Mouse (Mus musculus) hindbrain, embryonic 15.5 days (tissue): ENCODE data around the gene Ebf1. TPM values are rescaled to one million over a fixed set of nuclear protein-coding genes. Genes with fewer than 3 reads are reported as not detected.

Experiments used
- ATAC-seq: fragments of 200-750 bp; cut with Nextera tagmentation; 2 replicates; pipeline ENCODE4 v1.8.0; 2017; ENCODE audit warnings: low read depth, moderate number of reproducible peaks, moderate TSS enrichment; ENCODE audit not compliant: low FRiP score
- H3K27ac ChIP-seq: fragments of 300-500 bp; sonication (generic); replicated peaks from 2 replicates; pipeline ENCODE4 v1.5.1; 2015; ENCODE audit warnings: mild to moderate bottlenecking, inconsistent platforms
- H3K27me3 ChIP-seq: fragments of 300-500 bp; sonication (generic); 2 replicates; pipeline ENCODE4 v1.6.1; 2015; ENCODE audit warnings: control low read depth, inconsistent platforms
- H3K36me3 ChIP-seq: fragments of 300-500 bp; sonication (generic); 2 replicates; pipeline ENCODE4 v1.6.1; 2015; ENCODE audit warnings: control low read depth, inconsistent platforms
- H3K4me1 ChIP-seq: fragments of 300-500 bp; sonication (generic); replicated peaks from 2 replicates; pipeline ENCODE4 v1.6.1; 2015; ENCODE audit warnings: control low read depth, inconsistent platforms
- H3K4me2 ChIP-seq: fragments of 300-500 bp; sonication (generic); 2 replicates; pipeline ENCODE4 v1.6.1; 2015; ENCODE audit warnings: moderate library complexity, mild to moderate bottlenecking, inconsistent platforms
- H3K4me3 ChIP-seq: fragments of 300-500 bp; sonication (generic); 2 replicates; pipeline ENCODE4 v1.5.1; 2015; ENCODE audit warnings: mild to moderate bottlenecking, inconsistent platforms
- H3K9ac ChIP-seq: fragments of 300-500 bp; sonication (generic); 2 replicates; pipeline ENCODE4 v1.6.1; 2015; ENCODE audit warnings: inconsistent platforms
- H3K9me3 ChIP-seq: fragments of 300-500 bp; sonication (generic); 2 replicates; pipeline ENCODE4 v1.6.1; 2016; ENCODE audit warnings: control low read depth, inconsistent platforms
- WGBS: fragments of 180-500 bp; shearing (Covaris S2); methylation state at CpG from one replicate; pipeline ENCODE4 v1.1.7; 2015; 5-methylcytosine and 5-hydroxymethylcytosine counted together
- polyA plus RNA-seq: library from polyadenylated mRNA; unstranded; fragments of >200 nt; fragmentation: Nextera tagmentation; extraction: Ambion mirVana; gene quantifications from 2 replicates; pipeline ENCODE4 v1.2.1, GENCODE M21; 2015

Gene Ebf1
- polyA plus RNA-seq, 1 experiment from 2014 or later: 139 TPM

DNA sequence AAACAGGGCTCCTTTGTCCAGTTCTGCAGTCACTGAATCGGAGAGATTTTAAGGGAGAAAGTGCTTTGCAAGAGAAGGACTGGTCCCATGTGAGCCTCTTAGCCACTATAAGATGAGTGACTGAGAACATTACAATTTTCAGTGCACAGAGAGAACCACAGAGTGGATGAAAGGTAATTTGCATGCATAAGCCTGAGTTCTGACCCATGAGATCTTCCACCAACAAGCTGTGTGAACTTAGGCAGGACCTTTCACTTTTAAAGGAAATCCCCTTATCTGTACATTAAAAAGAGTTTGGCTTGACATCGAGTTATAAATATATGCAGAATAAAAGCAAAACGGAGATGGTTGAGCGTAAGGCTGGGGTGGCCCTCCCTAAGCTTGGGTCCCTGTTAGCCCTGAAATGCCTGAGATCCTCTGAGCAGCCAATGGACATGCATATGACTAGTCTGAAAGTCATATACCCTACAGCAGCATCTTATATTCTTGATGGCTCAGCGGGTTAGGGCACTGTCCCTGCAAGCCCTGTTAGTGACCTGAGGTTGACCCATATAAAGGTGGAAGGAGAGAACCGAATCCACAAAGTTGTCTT lies 92.8 kb downstream of the Ebf1 start:
- Histone ChIP-seq H3K9me3 (no peaks in the 10 kb centered on the region), H3K4me1 (peaks cover 12% of the 10 kb centered on the region), H3K27ac (no peak overlapping the region), H3K9ac (no peak overlapping the region), H3K36me3 (no peaks in the 10 kb centered on the region), H3K27me3 (no peaks in the 10 kb centered on the region), H3K4me3 (no peak overlapping the region), H3K4me2 (no peak overlapping the region)
- 82% methylated on average over 6 of the region's 6 CpGs for WGBS
- no peak for ATAC-seq

DNA sequence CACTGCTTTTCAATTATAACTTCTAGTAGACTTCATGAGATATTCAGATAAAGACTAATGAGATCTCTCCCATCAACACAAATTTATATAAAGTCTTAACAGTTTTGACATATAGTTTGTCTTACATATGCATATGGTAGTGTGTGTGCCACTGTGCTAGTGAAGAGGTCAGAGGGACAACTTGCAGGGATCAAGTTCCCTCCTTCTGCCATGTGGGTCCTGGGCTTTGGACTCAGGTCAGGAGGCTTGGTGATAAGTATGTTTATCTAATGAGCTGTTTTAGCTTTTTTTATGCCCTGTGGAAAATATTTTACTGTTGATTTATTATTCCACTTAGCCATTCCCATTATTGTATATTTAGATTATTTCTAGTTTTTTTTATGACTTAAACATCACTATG lies 93.7 kb downstream of the Ebf1 start:
- H3K4me2 ChIP-seq: no peak overlapping the region
- ATAC-seq: no peak
- no peak overlapping the region for H3K9ac ChIP-seq
- H3K27me3 ChIP-seq: no peaks in the 10 kb centered on the region
- no peaks in the 10 kb centered on the region for H3K9me3 ChIP-seq
- no peaks in the 10 kb centered on the region for H3K36me3 ChIP-seq
- H3K4me3 ChIP-seq: no peak overlapping the region
- H3K27ac ChIP-seq: no peak overlapping the region
- H3K4me1 ChIP-seq: peaks cover 19% of the 10 kb centered on the region

DNA sequence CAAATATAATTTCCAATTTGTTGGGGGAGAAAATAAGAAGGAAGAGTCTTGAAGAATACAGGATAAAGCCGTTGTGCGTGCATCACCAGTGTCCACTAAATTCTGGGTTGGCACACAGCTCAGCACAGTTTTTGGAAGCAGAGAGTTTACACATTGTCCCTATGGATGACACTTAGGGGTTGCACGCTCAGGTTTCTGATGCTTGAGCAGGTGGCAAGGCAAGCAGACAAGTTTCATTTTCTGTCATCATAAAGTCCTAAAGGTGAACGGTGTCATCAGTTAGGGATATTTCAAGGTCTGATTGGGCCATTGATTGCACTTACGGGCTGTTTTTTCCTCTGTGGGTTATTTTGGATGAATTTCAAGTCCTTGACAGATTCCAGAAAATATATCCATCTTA lies 97.1 kb downstream of the Ebf1 start:
- no peak overlapping the region for H3K9ac ChIP-seq
- peaks cover 12% of the 10 kb centered on the region; the same call in 1 of the 2 replicates for H3K4me1 ChIP-seq
- no peaks in the 10 kb centered on the region for H3K9me3 ChIP-seq
- H3K36me3 ChIP-seq: no peaks in the 10 kb centered on the region
- 87% methylated on average over 5 of the region's 5 CpGs for WGBS
- ATAC-seq: no peak
- no peak overlapping the region for H3K4me3 ChIP-seq
- no peaks in the 10 kb centered on the region for H3K27me3 ChIP-seq
- no peak overlapping the region for H3K4me2 ChIP-seq
- H3K27ac ChIP-seq: no peak overlapping the region

DNA sequence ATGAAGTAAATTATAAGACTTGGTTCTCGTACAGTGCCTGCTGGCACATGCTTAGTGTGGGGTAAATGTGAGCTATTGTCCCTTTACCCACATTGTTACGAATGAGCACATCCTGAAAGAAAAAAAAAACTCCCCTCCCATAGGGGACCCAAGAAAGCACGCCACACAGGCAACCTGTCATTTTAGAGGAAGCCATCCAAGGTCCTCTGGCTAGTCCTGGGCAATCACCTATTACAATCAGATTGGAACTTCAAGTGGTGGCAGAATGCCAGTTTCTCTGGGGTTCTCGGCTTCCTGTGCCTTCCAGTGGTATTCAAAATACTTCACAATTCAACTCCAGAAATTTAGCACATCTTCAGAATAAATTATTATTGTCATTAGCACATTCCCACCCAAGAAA lies 98.7 kb downstream of the Ebf1 start:
- Histone ChIP-seq H3K9me3 (no peaks in the 10 kb centered on the region), H3K4me3 (no peak overlapping the region), H3K36me3 (no peaks in the 10 kb centered on the region), H3K4me2 (no peak overlapping the region), H3K4me1 (peaks cover 12% of the 10 kb centered on the region; the same call in 1 of the 2 replicates), H3K27me3 (no peaks in the 10 kb centered on the region), H3K27ac (no peak overlapping the region), H3K9ac (no peak overlapping the region)
- ATAC-seq: no peak
- 36% methylated on average over 4 of the region's 4 CpGs for WGBS

DNA sequence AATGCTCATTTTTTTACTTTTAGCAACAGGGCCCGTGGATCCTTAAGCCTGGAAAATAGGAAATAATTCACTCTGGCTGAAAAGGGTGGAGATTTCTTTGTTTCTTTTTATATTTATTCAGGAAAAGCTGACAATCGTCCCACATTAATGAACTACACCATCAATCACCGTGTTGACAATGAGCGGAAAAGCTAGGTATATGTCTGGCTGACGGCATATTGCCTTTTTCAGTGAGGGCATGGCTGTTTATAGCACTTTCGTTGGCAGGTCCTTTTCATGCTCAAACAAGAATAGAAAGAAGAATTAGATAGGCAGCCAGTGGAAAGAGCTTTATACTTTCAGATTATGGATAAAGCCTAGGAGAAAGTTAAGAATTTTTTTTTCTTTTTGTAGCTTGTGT lies 99.8 kb downstream of the Ebf1 start:
- Histone ChIP-seq H3K27ac (no peak overlapping the region), H3K9me3 (no peaks in the 10 kb centered on the region), H3K36me3 (no peaks in the 10 kb centered on the region), H3K27me3 (no peaks in the 10 kb centered on the region), H3K9ac (no peak overlapping the region), H3K4me2 (no peak overlapping the region), H3K4me1 (peaks cover 12% of the 10 kb centered on the region; the same call in 1 of the 2 replicates), H3K4me3 (no peak overlapping the region)
- WGBS: 46% methylated on average over 6 of the region's 6 CpGs
- ATAC-seq: no peak

DNA sequence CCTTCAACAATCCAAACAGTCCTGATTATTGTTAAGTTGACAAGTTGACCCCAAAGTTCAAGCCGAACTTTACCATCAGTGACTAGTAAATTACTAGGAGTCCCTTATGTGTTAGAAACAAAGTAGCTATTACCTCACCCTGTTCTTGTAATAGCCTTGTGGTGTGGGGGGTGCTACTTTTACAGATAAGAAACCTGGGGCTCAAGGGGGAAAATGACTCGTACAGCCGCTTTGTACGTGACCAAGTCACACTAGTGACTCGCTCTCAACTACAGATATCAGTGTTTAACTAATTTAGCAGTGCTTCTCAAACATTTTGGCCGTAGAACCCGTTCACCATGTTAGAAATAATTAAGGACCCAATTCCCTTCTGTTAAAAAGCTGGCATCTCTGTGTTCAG lies 100.5 kb downstream of the Ebf1 start:
- Histone ChIP-seq H3K9ac (no peak overlapping the region), H3K4me2 (no peak overlapping the region), H3K4me1 (peaks cover 12% of the 10 kb centered on the region; the same call in 1 of the 2 replicates), H3K4me3 (no peak overlapping the region), H3K27me3 (no peaks in the 10 kb centered on the region), H3K27ac (no peak overlapping the region), H3K36me3 (no peaks in the 10 kb centered on the region), H3K9me3 (no peaks in the 10 kb centered on the region)
- no peak for ATAC-seq
- 78% methylated on average over 7 of the region's 7 CpGs for WGBS

DNA sequence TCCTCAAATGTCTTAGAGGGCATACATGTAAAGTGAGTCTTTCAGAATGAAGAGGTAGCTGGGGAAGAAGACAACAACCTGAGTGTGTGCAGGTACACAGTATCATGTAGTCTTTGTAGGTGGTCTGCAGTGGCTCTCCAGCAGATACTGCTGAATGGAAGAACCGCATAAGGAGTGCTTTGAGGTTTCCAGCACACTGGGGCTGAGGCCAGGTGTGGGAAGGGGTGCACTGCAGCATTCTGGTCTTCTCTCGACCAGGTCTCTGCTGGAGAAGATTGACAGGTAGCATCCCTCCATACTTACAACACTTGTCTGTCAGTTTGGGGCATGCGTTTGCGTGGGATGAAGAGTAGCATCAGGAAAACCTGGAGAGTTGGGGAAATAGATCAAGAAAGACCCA lies 104.9 kb downstream of the Ebf1 start:
- Histone ChIP-seq H3K9me3 (no peaks in the 10 kb centered on the region), H3K36me3 (no peaks in the 10 kb centered on the region), H3K27me3 (no peaks in the 10 kb centered on the region), H3K9ac (no peak overlapping the region), H3K4me3 (no peak overlapping the region), H3K4me2 (no peak overlapping the region), H3K27ac (no peak overlapping the region), H3K4me1 (no peaks in the 10 kb centered on the region)
- WGBS: 90% methylated on average over 4 of the region's 4 CpGs
- no peak for ATAC-seq

DNA sequence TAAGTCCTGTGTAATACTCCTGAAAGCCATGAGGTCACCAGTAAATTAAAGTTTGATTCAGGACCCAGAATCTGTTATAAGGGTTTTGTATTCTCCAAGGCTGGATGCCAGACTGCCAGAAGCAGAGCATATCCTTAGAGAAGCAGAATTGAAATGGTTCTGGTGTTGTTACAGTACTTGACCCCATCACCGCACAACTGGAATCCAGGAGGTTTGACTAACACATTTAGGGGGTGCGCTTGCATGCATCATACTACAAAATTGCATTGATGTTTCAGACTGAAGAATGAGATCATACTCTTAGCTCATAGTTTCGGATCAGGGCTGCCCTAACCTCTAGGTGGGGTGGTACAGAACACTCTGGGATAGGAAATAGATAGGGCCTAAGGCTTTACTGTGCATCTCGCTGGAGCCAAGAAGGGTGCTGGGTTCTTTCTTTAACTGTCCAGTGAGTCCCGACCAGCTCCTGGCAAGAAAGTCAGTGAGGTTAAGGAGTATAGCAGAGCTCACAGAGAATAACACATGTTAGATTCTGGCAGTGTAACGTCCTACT lies 106.9 kb downstream of the Ebf1 start:
- WGBS: 88% methylated on average over 6 of the region's 6 CpGs
- H3K36me3 ChIP-seq: no peaks in the 10 kb centered on the region
- no peaks in the 10 kb centered on the region for H3K9me3 ChIP-seq
- no peaks in the 10 kb centered on the region for H3K27me3 ChIP-seq
- H3K4me1 ChIP-seq: no peaks in the 10 kb centered on the region
- no peak for ATAC-seq
- H3K4me2 ChIP-seq: no peak overlapping the region
- no peak overlapping the region for H3K27ac ChIP-seq
- H3K9ac ChIP-seq: no peak overlapping the region
- no peak overlapping the region for H3K4me3 ChIP-seq

DNA sequence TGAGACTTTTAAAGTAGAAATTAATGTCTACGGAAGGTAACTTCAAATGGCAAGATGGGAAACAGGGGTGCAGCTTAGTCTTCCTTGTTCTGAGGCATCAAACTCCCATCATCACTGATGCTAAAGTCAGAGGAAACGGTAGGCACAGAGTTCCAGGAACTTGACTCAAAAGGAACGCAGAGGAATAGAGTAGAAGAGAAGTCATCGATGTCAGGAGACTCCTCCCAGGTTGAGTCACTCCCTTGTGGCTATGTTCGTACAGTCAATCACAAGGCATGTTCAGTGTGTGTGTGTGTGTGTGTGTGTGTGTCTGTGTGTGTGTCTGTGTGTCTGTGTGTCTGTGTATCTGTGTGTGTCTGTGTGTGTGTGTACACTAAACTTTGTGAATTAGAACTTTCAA lies 108.6 kb downstream of the Ebf1 start:
- no peak overlapping the region for H3K9ac ChIP-seq
- no peaks in the 10 kb centered on the region for H3K9me3 ChIP-seq
- no peak overlapping the region for H3K27ac ChIP-seq
- no peaks in the 10 kb centered on the region for H3K36me3 ChIP-seq
- H3K4me3 ChIP-seq: no peak overlapping the region
- WGBS: 87% methylated on average over 5 of the region's 5 CpGs
- no peaks in the 10 kb centered on the region for H3K27me3 ChIP-seq
- no peak for ATAC-seq
- H3K4me1 ChIP-seq: no peaks in the 10 kb centered on the region
- no peak overlapping the region for H3K4me2 ChIP-seq

DNA sequence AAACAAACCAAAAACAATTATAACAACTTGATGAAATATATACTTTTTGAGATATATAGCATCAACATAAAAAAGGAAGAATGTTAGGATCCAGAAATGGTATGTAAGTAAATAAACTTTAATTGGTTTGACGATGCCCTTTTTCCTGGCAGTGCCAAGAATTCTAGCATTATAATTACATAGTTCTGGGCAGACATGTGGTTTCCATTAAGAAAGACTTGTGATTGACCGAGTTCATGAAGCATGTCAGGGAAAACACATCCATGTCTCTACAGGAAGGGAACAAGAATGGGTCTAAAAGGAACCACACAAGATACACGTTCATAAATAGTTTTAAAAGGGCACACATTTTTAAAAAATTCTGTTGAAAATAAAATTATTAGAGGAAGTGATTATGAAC lies 110.3 kb downstream of the Ebf1 start:
- Histone ChIP-seq H3K4me3 (no peak overlapping the region), H3K27me3 (no peaks in the 10 kb centered on the region), H3K27ac (no peak overlapping the region), H3K9ac (no peak overlapping the region), H3K36me3 (no peaks in the 10 kb centered on the region), H3K4me1 (no peaks in the 10 kb centered on the region), H3K9me3 (no peaks in the 10 kb centered on the region), H3K4me2 (no peak overlapping the region)
- no peak for ATAC-seq
- 71% methylated on average over 3 of the region's 3 CpGs for WGBS

DNA sequence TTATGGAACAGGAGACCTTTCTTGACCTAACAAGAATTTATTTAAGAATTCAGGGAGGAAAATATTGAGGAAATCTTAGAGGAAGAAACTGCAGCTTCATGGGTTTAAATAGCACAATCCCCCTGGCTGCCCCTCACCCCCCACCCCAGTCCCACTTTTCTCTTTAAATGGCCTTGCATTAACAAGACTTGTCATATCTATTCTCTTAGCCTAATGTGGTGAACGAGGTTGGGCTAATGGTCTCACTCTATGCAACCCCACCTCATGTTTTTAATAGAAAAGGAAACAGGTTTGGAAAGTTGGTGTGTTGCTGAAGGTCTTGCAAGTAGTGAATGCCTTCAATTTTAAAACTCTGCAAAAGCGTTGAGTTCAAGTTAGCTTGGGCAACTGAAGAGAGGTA lies 110.7 kb downstream of the Ebf1 start:
- ATAC-seq: no peak
- no peak overlapping the region for H3K27ac ChIP-seq
- H3K4me1 ChIP-seq: no peaks in the 10 kb centered on the region
- WGBS: 81% methylated on average over 2 of the region's 2 CpGs
- H3K4me3 ChIP-seq: no peak overlapping the region
- H3K36me3 ChIP-seq: no peaks in the 10 kb centered on the region
- H3K9me3 ChIP-seq: no peaks in the 10 kb centered on the region
- H3K9ac ChIP-seq: no peak overlapping the region
- H3K27me3 ChIP-seq: no peaks in the 10 kb centered on the region
- no peak overlapping the region for H3K4me2 ChIP-seq

DNA sequence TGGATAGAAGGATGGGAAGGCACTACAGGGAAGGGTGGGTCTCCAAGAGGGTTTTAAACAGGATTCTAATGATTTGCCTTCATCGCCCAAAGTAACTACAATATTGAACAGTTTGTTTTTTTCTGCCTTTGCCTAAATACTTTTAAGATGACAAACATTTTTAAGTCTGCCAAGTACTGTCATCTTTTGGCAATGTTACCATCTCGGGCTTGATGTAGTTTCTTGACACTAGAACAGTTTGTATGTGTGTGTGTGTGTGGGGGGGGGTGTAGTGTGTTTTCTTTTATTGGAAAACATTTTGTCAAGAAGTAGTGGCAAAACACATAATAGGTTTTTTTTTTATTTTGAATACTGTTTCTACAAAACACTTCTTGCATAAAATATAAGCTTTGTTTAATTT lies 111.2 kb downstream of the Ebf1 start:
- Histone ChIP-seq H3K9me3 (no peaks in the 10 kb centered on the region), H3K9ac (no peak overlapping the region), H3K27ac (no peak overlapping the region), H3K4me1 (peaks cover 3% of the 10 kb centered on the region; the same call in 1 of the 2 replicates), H3K27me3 (no peaks in the 10 kb centered on the region), H3K4me2 (no peak overlapping the region), H3K4me3 (no peak overlapping the region), H3K36me3 (no peaks in the 10 kb centered on the region)
- no peak for ATAC-seq
- WGBS: 92% methylated on average over 2 of the region's 2 CpGs

DNA sequence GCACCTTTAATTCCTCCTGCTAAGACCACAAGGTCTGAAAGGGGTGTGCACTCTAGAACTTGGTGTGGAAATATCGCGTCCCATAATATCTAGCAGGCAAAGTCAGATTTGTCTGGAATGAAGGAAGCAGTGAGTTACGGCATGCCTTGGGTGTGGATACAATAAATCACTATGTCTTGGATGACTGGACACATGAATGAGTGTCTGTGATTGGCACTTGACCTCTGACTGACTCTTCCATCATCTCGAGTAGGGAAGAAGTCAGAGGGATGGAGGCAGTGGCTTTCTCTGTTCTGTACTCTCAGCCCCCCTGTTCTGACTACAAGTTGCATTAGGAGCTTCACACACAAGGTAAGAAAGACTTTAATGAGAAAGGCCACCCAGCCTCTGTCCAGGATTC lies 112.8 kb downstream of the Ebf1 start:
- Histone ChIP-seq H3K9ac (no peak overlapping the region), H3K4me3 (no peak overlapping the region), H3K4me1 (peaks cover 5% of the 10 kb centered on the region; the same call in 1 of the 2 replicates), H3K9me3 (no peaks in the 10 kb centered on the region), H3K36me3 (no peaks in the 10 kb centered on the region), H3K27me3 (no peaks in the 10 kb centered on the region), H3K27ac (no peak overlapping the region), H3K4me2 (no peak overlapping the region)
- no peak for ATAC-seq
- 65% methylated on average over 4 of the region's 4 CpGs for WGBS
